Mouse (Mus musculus): ENCODE data around the gene Ssh3.

DNA sequence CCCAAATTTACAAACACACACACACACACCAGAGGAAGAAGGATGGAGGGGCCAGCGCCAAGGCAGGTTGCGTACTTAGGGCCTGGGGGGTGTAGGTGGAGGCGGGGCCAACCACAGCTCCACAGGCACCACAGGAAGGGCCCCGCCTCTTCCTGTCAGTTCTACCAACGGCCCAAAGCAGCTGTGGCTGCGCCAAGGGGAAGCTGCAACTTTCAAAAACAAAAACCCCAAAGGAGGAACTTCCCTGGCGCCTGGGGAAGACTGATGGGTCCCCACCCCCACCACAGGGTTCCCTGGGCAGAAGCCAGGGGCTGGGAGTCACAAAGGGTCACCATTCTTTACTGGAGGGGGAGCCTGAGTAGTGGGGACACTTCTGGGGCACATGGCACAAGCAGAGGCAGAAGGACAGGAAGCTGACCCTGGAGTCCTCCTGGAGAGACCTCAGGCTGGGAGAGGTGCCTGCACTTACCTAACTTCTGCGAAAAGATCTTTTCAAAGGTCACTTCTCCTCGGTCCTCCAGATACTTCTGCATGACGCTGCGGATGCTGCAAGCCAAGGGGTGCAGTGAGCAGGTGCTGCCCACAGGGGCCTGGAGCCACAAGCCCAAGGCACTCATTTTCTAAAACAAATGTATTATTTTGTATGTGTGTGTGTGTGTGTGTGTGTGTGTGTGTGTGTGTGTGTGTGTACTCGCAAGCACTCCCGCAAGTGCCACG is 25.6 kb upstream of the Ssh3 start:
- TF ChIP-seq CTCF (IDR thresholded peaks at IDR 0.05; ENCODE audit: low read depth) = no peak
- no peak for TF ChIP-seq EP300 (IDR thresholded peaks at IDR 0.05; ENCODE audit: low read depth)

All from heart, postnatal 0 days (tissue).